Mouse (Mus musculus): ENCODE results near the gene Ipo9. TPM values are rescaled to one million over a fixed set of nuclear protein-coding genes. Genes with fewer than 3 reads are reported as not detected.

Gene Ipo9
- 127 and 156 TPM in 2 replicates for polyA plus RNA-seq (2014; fragmentation: Nextera tagmentation; extraction: Ambion mirVana)

DNA sequence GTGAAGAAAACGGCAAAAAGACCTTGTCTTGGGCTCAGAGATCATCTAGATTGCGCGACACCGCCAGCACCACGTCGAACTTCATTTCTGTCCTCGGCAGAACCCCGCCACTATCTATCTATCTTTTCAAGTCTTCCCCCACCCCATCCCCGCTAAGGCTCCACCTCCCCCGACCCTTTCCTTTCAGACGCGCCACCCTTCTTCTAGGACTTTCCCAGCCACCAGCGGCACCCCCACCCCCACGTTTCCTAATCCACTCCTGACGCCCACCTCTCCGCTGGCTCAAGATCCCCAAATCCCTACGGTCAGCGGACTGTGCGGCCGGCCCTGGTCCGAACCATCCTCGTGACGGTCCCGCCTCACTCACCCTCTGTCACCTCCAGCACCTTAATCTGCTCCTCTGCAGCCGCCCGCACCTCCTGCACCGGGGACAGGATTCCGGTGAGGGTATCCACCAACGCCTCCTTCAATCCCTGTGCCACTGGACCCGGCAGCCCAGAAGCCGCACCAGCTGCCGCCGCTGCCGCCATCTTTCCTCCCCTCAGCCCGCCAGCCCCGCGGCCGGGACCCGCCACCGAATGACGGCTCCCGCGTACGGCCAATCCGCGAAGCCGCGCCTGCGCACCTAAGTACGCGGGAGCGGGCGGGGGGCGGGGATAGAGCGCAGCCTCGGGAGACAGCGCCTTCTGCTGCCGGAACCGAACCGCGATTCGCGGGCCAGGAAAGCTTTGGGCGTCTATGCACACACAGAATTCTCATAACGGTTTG, at the start of gene Ipo9:
Gene Ipo9 (minus strand): TSS at position 599 of the 768 bp plus-strand sequence.
- peaks cover 8% of the 10 kb centered on the region; the same call in 1 of the 2 replicates for H3K36me3 ChIP-seq (ENCODE audit: control insufficient read depth, insufficient read depth, low read length)
- peaks cover 19% of the 10 kb centered on the region for H3K4me1 ChIP-seq (ENCODE audit: control insufficient read depth, insufficient read depth, low read length)
- H3K4me3 ChIP-seq (ENCODE audit: low read depth, low read length): peak within 1 kb of the TSS; percentile 79
- peak; percentile 97 for ATAC-seq (ENCODE audit: low read depth)
- under 1% methylated on average over 65 of the region's 65 CpGs for WGBS
- H3K27me3 ChIP-seq (ENCODE audit: control insufficient read depth, insufficient read depth, low read length): no peaks in the 10 kb centered on the region
- peak within 1 kb of the TSS; percentile 87 for H3K27ac ChIP-seq (ENCODE audit: low read depth, low read length)
- H3K4me2 ChIP-seq (ENCODE audit: low read depth, low read length): peak within 1 kb of the TSS; percentile 57
- H3K9ac ChIP-seq (replicated peaks; ENCODE audit: low read depth, low read length): peak within 1 kb of the TSS; percentile 78
- no peaks in the 10 kb centered on the region for H3K9me3 ChIP-seq (ENCODE audit: control insufficient read depth, low read length)

- Histone ChIP-seq H3K36me3 (ENCODE audit: control insufficient read depth, insufficient read depth, low read length) (peaks cover 14% of the 10 kb centered on the region), H3K9ac (replicated peaks; ENCODE audit: low read depth, low read length) (no peak overlapping the region), H3K27ac (ENCODE audit: low read depth, low read length) (no peak overlapping the region), H3K9me3 (ENCODE audit: control insufficient read depth, low read length) (no peaks in the 10 kb centered on the region), H3K4me3 (ENCODE audit: low read depth, low read length) (no peak overlapping the region), H3K27me3 (ENCODE audit: control insufficient read depth, insufficient read depth, low read length) (no peaks in the 10 kb centered on the region), H3K4me1 (ENCODE audit: control insufficient read depth, insufficient read depth, low read length) (0 out of 2 replicates have a peak, but pooled peaks cover 2% of the 10 kb centered on the region), H3K4me2 (ENCODE audit: low read depth, low read length) (no peak overlapping the region)
- 84% methylated on average over 7 of the region's 7 CpGs for WGBS
- ATAC-seq (ENCODE audit: low read depth): no peak
Observed at GRCm38 (mm10) chr1:135475571-135475895, 45.2 kb upstream of the Ipo9 start.

DNA sequence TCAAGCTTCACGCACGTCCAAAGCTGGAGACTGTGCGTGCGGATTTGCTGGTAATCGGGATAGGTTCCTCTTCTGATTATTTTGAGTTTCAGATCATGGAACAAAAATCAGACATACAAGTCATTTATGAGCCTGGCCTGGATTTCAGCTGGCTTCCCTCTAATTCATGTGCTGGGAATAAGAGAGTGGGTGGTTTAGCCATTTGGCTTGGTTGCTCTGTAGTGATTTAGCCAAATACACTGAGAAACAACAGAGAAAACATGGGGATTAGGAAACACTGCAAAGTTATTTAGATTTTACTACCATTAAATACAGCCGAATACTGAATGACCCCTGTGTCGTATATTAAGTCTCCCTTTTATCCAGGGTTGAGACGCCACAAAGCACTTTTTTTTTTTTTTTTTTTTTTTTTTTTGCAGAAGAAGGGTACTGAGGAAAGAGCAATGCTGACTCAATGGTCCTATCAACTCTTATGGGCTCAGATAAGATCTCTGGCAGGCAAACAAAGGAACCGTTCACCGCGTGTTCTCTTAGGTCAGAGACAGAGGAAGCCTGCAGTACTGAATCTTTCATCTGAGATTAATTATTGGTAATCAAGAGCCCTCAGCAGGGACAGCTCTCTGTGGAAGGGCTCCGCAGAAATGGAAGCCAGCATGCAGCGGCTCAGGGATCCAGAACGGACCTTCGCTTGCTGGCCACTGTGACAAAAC, 44.7 kb upstream of the Ipo9 start:
- H3K9ac ChIP-seq (replicated peaks; ENCODE audit: low read depth, low read length): no peak overlapping the region
- no peak for ATAC-seq (ENCODE audit: low read depth)
- H3K27ac ChIP-seq (ENCODE audit: low read depth, low read length): no peak overlapping the region
- 52% methylated on average over 15 of the region's 15 CpGs for WGBS
- no peaks in the 10 kb centered on the region for H3K27me3 ChIP-seq (ENCODE audit: control insufficient read depth, insufficient read depth, low read length)
- H3K36me3 ChIP-seq (ENCODE audit: control insufficient read depth, insufficient read depth, low read length): peaks cover 19% of the 10 kb centered on the region
- no peak overlapping the region for H3K4me2 ChIP-seq (ENCODE audit: low read depth, low read length)
- no peak overlapping the region for H3K4me3 ChIP-seq (ENCODE audit: low read depth, low read length)
- 0 out of 2 replicates have a peak, but pooled peaks cover 2% of the 10 kb centered on the region for H3K4me1 ChIP-seq (ENCODE audit: control insufficient read depth, insufficient read depth, low read length)
- H3K9me3 ChIP-seq (ENCODE audit: control insufficient read depth, low read length): no peaks in the 10 kb centered on the region

GRCm38 (mm10) chr1:135472536-135472935, 42.2 kb upstream of the Ipo9 start:
- H3K9ac ChIP-seq (replicated peaks; ENCODE audit: low read depth, low read length): no peak overlapping the region
- 80% methylated on average over 5 of the region's 5 CpGs for WGBS
- no peak overlapping the region for H3K4me3 ChIP-seq (ENCODE audit: low read depth, low read length)
- no peaks in the 10 kb centered on the region for H3K27me3 ChIP-seq (ENCODE audit: control insufficient read depth, insufficient read depth, low read length)
- 0 out of 2 replicates have a peak, but pooled peaks cover 2% of the 10 kb centered on the region for H3K4me1 ChIP-seq (ENCODE audit: control insufficient read depth, insufficient read depth, low read length)
- no peak for ATAC-seq (ENCODE audit: low read depth)
- no peak overlapping the region for H3K27ac ChIP-seq (ENCODE audit: low read depth, low read length)
- no peak overlapping the region for H3K4me2 ChIP-seq (ENCODE audit: low read depth, low read length)
- peaks cover 28% of the 10 kb centered on the region for H3K36me3 ChIP-seq (ENCODE audit: control insufficient read depth, insufficient read depth, low read length)
- H3K9me3 ChIP-seq (ENCODE audit: control insufficient read depth, low read length): no peaks in the 10 kb centered on the region

DNA sequence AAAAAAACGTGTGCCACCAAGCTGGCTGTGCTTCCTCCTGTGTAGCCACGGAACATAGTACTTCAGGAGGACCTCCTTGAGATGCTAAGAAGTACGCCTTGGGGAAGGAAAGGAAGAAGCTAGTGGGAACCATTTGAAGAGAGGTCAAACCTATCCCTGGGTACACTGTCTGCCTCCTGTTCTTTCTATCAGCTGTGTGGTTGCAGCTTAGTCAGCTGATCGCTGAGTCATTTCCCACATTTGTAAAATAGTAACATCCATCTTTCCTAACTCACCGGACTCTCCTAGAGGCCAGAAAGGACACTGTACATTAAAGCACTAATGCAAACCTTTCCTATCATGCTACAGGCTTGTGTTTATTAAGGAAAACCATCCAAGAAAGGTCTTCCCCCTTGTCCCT, 41.4 kb upstream of the Ipo9 start:
- H3K4me2 ChIP-seq (ENCODE audit: low read depth, low read length): no peak overlapping the region
- ATAC-seq (ENCODE audit: low read depth): no peak
- H3K36me3 ChIP-seq (ENCODE audit: control insufficient read depth, insufficient read depth, low read length): peaks cover 36% of the 10 kb centered on the region

GRCm38 (mm10) chr1:135470546-135470945, 40.2 kb upstream of the Ipo9 start:
- no peak for ATAC-seq (ENCODE audit: low read depth)
- WGBS: 94% methylated on average over 13 of the region's 13 CpGs
- Histone ChIP-seq H3K9me3 (ENCODE audit: control insufficient read depth, low read length) (no peaks in the 10 kb centered on the region), H3K27me3 (ENCODE audit: control insufficient read depth, insufficient read depth, low read length) (no peaks in the 10 kb centered on the region), H3K36me3 (ENCODE audit: control insufficient read depth, insufficient read depth, low read length) (peaks cover 44% of the 10 kb centered on the region), H3K4me2 (ENCODE audit: low read depth, low read length) (no peak overlapping the region), H3K4me1 (ENCODE audit: control insufficient read depth, insufficient read depth, low read length) (0 out of 2 replicates have a peak, but pooled peaks cover 2% of the 10 kb centered on the region), H3K27ac (ENCODE audit: low read depth, low read length) (no peak overlapping the region), H3K4me3 (ENCODE audit: low read depth, low read length) (no peak overlapping the region), H3K9ac (replicated peaks; ENCODE audit: low read depth, low read length) (no peak overlapping the region)

More for the DNA sequence above, 41.4 kb upstream of the Ipo9 start:
- Histone ChIP-seq H3K9me3 (ENCODE audit: control insufficient read depth, low read length) (no peaks in the 10 kb centered on the region), H3K4me3 (ENCODE audit: low read depth, low read length) (no peak overlapping the region), H3K27ac (ENCODE audit: low read depth, low read length) (no peak overlapping the region), H3K9ac (replicated peaks; ENCODE audit: low read depth, low read length) (no peak overlapping the region), H3K27me3 (ENCODE audit: control insufficient read depth, insufficient read depth, low read length) (no peaks in the 10 kb centered on the region), H3K4me1 (ENCODE audit: control insufficient read depth, insufficient read depth, low read length) (0 out of 2 replicates have a peak, but pooled peaks cover 2% of the 10 kb centered on the region)
- 83% methylated on average over 5 of the region's 5 CpGs for WGBS

- no peak overlapping the region for H3K27ac ChIP-seq (ENCODE audit: low read depth, low read length)
Observed at GRCm38 (mm10) chr1:135467462-135467861, 37.2 kb upstream of the Ipo9 start.

DNA sequence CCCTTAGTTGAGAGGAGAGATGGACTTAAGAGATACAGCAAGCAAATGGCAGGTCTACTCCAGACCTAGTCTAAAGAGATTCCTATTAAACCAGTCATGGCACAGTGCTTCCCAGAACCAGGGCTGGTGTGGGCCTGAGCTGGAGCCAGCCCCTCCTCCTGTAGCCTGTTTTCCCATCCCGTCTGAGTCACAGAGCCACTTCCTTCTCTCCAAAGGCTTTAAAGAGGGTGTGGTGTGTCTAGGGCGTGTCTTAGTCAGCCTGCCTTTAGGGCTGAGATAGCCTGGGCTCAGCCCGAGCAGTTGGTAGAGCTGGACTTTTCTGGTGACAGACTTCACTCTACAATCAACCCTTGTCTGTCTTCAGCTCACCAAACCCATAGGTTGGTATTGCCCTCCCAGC, 36.6 kb upstream of the Ipo9 start:
- Histone ChIP-seq H3K27ac (ENCODE audit: low read depth, low read length) (no peak overlapping the region), H3K4me1 (ENCODE audit: control insufficient read depth, insufficient read depth, low read length) (0 out of 2 replicates have a peak, but pooled peaks cover 3% of the 10 kb centered on the region), H3K4me3 (ENCODE audit: low read depth, low read length) (no peak overlapping the region), H3K9me3 (ENCODE audit: control insufficient read depth, low read length) (no peaks in the 10 kb centered on the region), H3K9ac (replicated peaks; ENCODE audit: low read depth, low read length) (no peak overlapping the region), H3K4me2 (ENCODE audit: low read depth, low read length) (no peak overlapping the region), H3K36me3 (ENCODE audit: control insufficient read depth, insufficient read depth, low read length) (peaks cover 72% of the 10 kb centered on the region), H3K27me3 (ENCODE audit: control insufficient read depth, insufficient read depth, low read length) (no peaks in the 10 kb centered on the region)
- no peak for ATAC-seq (ENCODE audit: low read depth)
- 77% methylated on average over 3 of the region's 3 CpGs for WGBS

More at GRCm38 (mm10) chr1:135467462-135467861, 37.2 kb upstream of the Ipo9 start:
- WGBS: 94% methylated on average over 5 of the region's 5 CpGs
- H3K9me3 ChIP-seq (ENCODE audit: control insufficient read depth, low read length): no peaks in the 10 kb centered on the region
- no peak overlapping the region for H3K9ac ChIP-seq (replicated peaks; ENCODE audit: low read depth, low read length)
- no peak for ATAC-seq (ENCODE audit: low read depth)
- H3K4me2 ChIP-seq (ENCODE audit: low read depth, low read length): no peak overlapping the region
- no peak overlapping the region for H3K4me3 ChIP-seq (ENCODE audit: low read depth, low read length)
- H3K27me3 ChIP-seq (ENCODE audit: control insufficient read depth, insufficient read depth, low read length): no peaks in the 10 kb centered on the region
- H3K4me1 ChIP-seq (ENCODE audit: control insufficient read depth, insufficient read depth, low read length): 0 out of 2 replicates have a peak, but pooled peaks cover 3% of the 10 kb centered on the region
- H3K36me3 ChIP-seq (ENCODE audit: control insufficient read depth, insufficient read depth, low read length): peaks cover 69% of the 10 kb centered on the region

DNA sequence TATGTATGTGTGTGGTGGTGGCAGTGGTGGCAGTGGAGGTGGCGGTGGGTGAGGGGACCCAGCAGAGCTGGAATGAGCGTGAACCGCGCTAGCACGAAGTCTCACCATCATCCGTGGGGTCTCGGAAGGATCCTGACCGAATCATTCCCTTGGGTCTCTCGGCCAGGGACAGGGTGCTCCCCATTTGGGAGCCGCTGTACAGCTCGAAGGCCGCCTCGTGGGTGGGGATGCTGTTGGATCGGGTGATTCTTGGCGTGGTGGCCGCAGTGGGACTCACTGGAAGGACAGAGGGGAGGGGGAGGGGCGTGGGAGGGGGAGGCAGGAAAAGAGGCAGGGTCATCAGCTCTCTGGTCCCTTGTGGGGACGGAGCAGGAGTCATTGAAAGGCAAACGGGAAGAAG, 35.4 kb upstream of the Ipo9 start:
- 90% methylated on average over 19 of the region's 19 CpGs for WGBS
- H3K36me3 ChIP-seq (ENCODE audit: control insufficient read depth, insufficient read depth, low read length): peaks cover 64% of the 10 kb centered on the region
- ATAC-seq (ENCODE audit: low read depth): no peak

More for the DNA sequence above, 35.4 kb upstream of the Ipo9 start:
- no peak overlapping the region for H3K9ac ChIP-seq (replicated peaks; ENCODE audit: low read depth, low read length)
- no peak overlapping the region for H3K4me2 ChIP-seq (ENCODE audit: low read depth, low read length)
- no peaks in the 10 kb centered on the region for H3K27me3 ChIP-seq (ENCODE audit: control insufficient read depth, insufficient read depth, low read length)
- no peaks in the 10 kb centered on the region for H3K9me3 ChIP-seq (ENCODE audit: control insufficient read depth, low read length)
- no peak overlapping the region for H3K4me3 ChIP-seq (ENCODE audit: low read depth, low read length)
- 0 out of 2 replicates have a peak, but pooled peaks cover 3% of the 10 kb centered on the region for H3K4me1 ChIP-seq (ENCODE audit: control insufficient read depth, insufficient read depth, low read length)
- no peak overlapping the region for H3K27ac ChIP-seq (ENCODE audit: low read depth, low read length)

Data from neural tube, embryonic 14.5 days (tissue).